Mouse (Mus musculus): Measurements from ENCODE around the gene Fmo2. TPM values are rescaled to one million over a fixed set of nuclear protein-coding genes. Genes with fewer than 3 reads are reported as not detected.
A peak's percentile ranks its signal among the peaks of the same experiment; 100 is the strongest.

Gene Fmo2
- polyA plus RNA-seq, 1 experiment from 2014 or later, result 0.21 TPM

DNA sequence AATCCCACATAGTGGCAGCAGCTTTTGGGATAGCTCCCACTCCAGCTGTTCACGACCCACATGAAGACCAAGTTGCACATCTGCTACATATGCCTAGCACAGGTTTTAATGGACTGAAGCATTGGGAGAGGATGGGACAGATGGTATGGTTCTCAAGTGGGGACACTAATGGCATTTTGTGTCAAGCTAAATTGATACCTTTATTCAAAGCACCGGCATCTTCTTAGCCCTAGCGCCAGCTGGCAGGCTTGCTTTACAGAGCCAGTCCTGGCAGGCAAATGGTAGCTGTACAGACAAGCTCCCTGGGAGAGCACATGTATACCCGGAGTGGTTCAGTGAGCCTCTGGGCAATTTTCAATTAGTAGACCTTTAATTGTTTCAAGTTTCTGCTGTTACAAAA lies 3.4 kb upstream of the Fmo2 start:
- no peak for ATAC-seq (ENCODE audit: low read depth)
- Histone ChIP-seq H3K9me3 (replicated peaks; ENCODE audit: control insufficient read depth, low read length) (no peaks in the 10 kb centered on the region), H3K4me1 (ENCODE audit: control insufficient read depth, low read depth, low read length) (no peaks in the 10 kb centered on the region), H3K36me3 (ENCODE audit: control insufficient read depth, insufficient read depth) (no peaks in the 10 kb centered on the region), H3K27me3 (ENCODE audit: control insufficient read depth, insufficient read depth, low read depth, low read length) (no peaks in the 10 kb centered on the region), H3K27ac (ENCODE audit: low read length) (no peak overlapping the region), H3K4me2 (ENCODE audit: low read depth, low read length) (no peak overlapping the region), H3K4me3 (ENCODE audit: low read depth, low read length) (no peak overlapping the region), H3K9ac (ENCODE audit: low read depth, low read length) (no peak overlapping the region)
- WGBS (ENCODE audit: insufficient replicate concordance), result 67% methylated on average over 4 of the region's 4 CpGs

DNA sequence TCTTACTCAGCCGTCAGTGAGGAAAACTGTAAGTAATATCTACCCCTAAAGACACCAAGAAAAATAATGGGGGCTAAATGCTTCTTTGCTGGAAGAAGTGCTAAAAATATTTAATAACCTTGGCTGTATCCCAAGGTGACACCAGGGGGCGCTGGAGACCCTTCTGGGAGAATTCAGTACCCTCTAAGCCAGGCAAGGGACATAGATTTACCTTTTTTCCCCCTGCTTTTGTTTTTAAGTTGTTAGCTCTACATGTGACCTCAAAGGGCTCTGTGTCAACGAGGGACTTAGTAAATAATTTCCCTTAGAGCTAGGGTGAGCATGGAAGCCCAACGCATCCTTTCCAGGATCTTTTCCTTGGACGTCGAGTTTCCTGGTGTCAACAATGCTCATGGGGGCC lies 2.6 kb downstream of the Fmo2 start:
- H3K27ac ChIP-seq (ENCODE audit: low read length), result no peak overlapping the region
- no peak overlapping the region for H3K9ac ChIP-seq (ENCODE audit: low read depth, low read length)
- 34% methylated on average over 6 of the region's 6 CpGs for WGBS (ENCODE audit: insufficient replicate concordance)
- H3K9me3 ChIP-seq (replicated peaks; ENCODE audit: control insufficient read depth, low read length), result no peaks in the 10 kb centered on the region
- no peak overlapping the region for H3K4me3 ChIP-seq (ENCODE audit: low read depth, low read length)
- no peaks in the 10 kb centered on the region for H3K36me3 ChIP-seq (ENCODE audit: control insufficient read depth, insufficient read depth)
- no peak overlapping the region for H3K4me2 ChIP-seq (ENCODE audit: low read depth, low read length)
- no peaks in the 10 kb centered on the region for H3K4me1 ChIP-seq (ENCODE audit: control insufficient read depth, low read depth, low read length)
- no peak for ATAC-seq (ENCODE audit: low read depth)
- no peaks in the 10 kb centered on the region for H3K27me3 ChIP-seq (ENCODE audit: control insufficient read depth, insufficient read depth, low read depth, low read length)

DNA sequence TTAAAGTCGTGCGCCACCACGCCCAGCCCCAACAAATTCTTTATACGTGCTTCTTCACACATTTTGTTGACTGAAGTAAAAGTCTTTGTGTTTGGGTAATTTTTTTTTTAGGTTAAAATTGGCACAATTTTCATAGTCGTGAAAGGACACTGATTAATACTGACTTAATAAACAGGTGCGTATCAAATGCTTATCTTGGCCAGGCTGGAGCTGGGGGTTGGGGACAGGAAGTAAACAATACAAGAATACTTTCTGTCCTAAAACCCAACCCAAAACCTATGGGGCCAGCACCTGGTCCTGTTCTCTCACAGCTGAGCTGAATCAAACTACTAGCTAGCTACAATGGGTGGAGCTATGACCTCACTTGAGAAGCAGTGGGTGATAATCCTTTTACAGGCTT lies 5.5 kb downstream of the Fmo2 start:
- 71% methylated on average over 6 of the region's 6 CpGs for WGBS (ENCODE audit: insufficient replicate concordance)
- Histone ChIP-seq H3K9me3 (replicated peaks; ENCODE audit: control insufficient read depth, low read length) (no peaks in the 10 kb centered on the region), H3K36me3 (ENCODE audit: control insufficient read depth, insufficient read depth) (no peaks in the 10 kb centered on the region), H3K27ac (ENCODE audit: low read length) (no peak overlapping the region), H3K4me1 (ENCODE audit: control insufficient read depth, low read depth, low read length) (no peaks in the 10 kb centered on the region), H3K4me3 (ENCODE audit: low read depth, low read length) (no peak overlapping the region), H3K4me2 (ENCODE audit: low read depth, low read length) (no peak overlapping the region), H3K9ac (ENCODE audit: low read depth, low read length) (no peak overlapping the region), H3K27me3 (ENCODE audit: control insufficient read depth, insufficient read depth, low read depth, low read length) (no peaks in the 10 kb centered on the region)
- no peak for ATAC-seq (ENCODE audit: low read depth)

DNA sequence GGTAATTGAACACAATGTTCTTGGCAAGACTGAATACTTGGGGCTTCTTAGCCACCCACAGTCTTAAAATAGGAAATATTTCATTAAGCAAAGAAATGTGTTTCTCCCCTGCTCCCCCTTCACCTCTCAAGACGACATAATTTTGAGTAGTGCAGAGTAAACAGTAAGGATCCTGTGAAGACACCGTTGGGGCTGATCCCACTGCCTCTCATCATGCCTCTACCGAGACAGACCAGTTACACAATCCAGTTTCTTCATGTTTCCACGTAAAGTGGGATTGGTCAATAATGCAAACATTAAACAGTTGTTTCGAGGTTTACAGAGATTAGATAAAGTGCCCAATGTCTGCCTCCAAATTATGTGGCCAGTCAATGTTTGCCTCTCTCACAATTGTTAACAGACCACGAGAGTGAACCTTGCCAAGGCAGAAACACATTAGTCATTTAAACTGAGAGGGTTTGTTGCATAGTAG lies 6.5 kb downstream of the Fmo2 start:
- H3K4me1 ChIP-seq (ENCODE audit: control insufficient read depth, low read depth, low read length), result no peaks in the 10 kb centered on the region
- H3K27me3 ChIP-seq (ENCODE audit: control insufficient read depth, insufficient read depth, low read depth, low read length), result no peaks in the 10 kb centered on the region
- H3K4me2 ChIP-seq (ENCODE audit: low read depth, low read length), result no peak overlapping the region
- no peak overlapping the region for H3K4me3 ChIP-seq (ENCODE audit: low read depth, low read length)
- no peaks in the 10 kb centered on the region for H3K9me3 ChIP-seq (replicated peaks; ENCODE audit: control insufficient read depth, low read length)
- no peak overlapping the region for H3K9ac ChIP-seq (ENCODE audit: low read depth, low read length)
- peak; percentile 85 for ATAC-seq (ENCODE audit: low read depth)
- WGBS (ENCODE audit: insufficient replicate concordance), result 23% methylated on average over 6 of the region's 6 CpGs
- peak overlapping the region; percentile 60 for H3K27ac ChIP-seq (ENCODE audit: low read length)
- H3K36me3 ChIP-seq (ENCODE audit: control insufficient read depth, insufficient read depth), result no peaks in the 10 kb centered on the region

DNA sequence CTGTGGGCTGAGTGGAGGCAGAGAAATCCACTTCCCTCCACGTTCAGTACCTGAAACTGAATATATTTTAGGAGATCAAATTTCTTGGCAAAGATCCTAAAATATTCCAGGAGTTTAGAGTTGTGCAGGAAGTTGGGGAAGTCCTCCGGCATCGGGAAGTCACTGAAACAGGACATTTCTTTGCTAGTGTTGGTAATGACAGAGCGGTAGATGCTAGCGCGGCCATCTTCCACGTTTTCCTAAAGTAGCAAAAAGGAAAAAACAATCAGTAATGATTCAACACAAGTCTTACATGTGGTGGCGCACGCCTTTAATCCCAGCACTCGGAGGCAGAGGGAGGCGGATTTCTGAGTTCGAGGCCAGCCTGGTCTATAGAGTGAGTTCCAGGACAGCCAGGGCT lies 9.9 kb downstream of the Fmo2 start:
- no peaks in the 10 kb centered on the region for H3K36me3 ChIP-seq (ENCODE audit: control insufficient read depth, insufficient read depth)
- no peaks in the 10 kb centered on the region for H3K27me3 ChIP-seq (ENCODE audit: control insufficient read depth, insufficient read depth, low read depth, low read length)
- no peak overlapping the region for H3K4me3 ChIP-seq (ENCODE audit: low read depth, low read length)
- H3K9me3 ChIP-seq (replicated peaks; ENCODE audit: control insufficient read depth, low read length), result no peaks in the 10 kb centered on the region
- no peak for ATAC-seq (ENCODE audit: low read depth)
- H3K4me1 ChIP-seq (ENCODE audit: control insufficient read depth, low read depth, low read length), result no peaks in the 10 kb centered on the region
- H3K9ac ChIP-seq (ENCODE audit: low read depth, low read length), result no peak overlapping the region
- no peak overlapping the region for H3K27ac ChIP-seq (ENCODE audit: low read length)
- no peak overlapping the region for H3K4me2 ChIP-seq (ENCODE audit: low read depth, low read length)
- WGBS (ENCODE audit: insufficient replicate concordance), result 77% methylated on average over 12 of the region's 12 CpGs

DNA sequence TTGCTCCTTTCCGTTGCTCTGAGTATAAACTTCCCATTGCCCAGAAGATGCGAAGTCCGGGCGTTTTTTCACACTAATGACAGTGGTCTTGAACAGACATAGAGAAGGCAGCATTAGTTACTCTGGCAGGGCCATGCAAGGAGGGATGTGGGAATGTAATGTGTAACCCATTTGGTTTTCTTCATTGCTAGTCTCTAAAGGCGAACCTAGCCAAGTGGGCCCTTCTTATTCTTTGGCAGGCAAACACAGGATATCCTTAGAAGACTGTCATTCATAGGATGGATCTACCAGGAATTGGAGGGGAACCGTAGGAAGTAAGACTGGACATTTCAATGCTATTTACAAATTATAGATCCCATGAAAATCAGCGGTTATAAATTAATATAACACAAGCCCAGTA lies 10.9 kb downstream of the Fmo2 start:
- Histone ChIP-seq H3K4me1 (ENCODE audit: control insufficient read depth, low read depth, low read length) (no peaks in the 10 kb centered on the region), H3K4me2 (ENCODE audit: low read depth, low read length) (no peak overlapping the region), H3K27me3 (ENCODE audit: control insufficient read depth, insufficient read depth, low read depth, low read length) (no peaks in the 10 kb centered on the region), H3K4me3 (ENCODE audit: low read depth, low read length) (no peak overlapping the region), H3K9me3 (replicated peaks; ENCODE audit: control insufficient read depth, low read length) (no peaks in the 10 kb centered on the region), H3K9ac (ENCODE audit: low read depth, low read length) (no peak overlapping the region), H3K36me3 (ENCODE audit: control insufficient read depth, insufficient read depth) (no peaks in the 10 kb centered on the region), H3K27ac (ENCODE audit: low read length) (no peak overlapping the region)
- WGBS (ENCODE audit: insufficient replicate concordance), result 76% methylated on average over 7 of the region's 7 CpGs
- ATAC-seq (ENCODE audit: low read depth), result no peak

DNA sequence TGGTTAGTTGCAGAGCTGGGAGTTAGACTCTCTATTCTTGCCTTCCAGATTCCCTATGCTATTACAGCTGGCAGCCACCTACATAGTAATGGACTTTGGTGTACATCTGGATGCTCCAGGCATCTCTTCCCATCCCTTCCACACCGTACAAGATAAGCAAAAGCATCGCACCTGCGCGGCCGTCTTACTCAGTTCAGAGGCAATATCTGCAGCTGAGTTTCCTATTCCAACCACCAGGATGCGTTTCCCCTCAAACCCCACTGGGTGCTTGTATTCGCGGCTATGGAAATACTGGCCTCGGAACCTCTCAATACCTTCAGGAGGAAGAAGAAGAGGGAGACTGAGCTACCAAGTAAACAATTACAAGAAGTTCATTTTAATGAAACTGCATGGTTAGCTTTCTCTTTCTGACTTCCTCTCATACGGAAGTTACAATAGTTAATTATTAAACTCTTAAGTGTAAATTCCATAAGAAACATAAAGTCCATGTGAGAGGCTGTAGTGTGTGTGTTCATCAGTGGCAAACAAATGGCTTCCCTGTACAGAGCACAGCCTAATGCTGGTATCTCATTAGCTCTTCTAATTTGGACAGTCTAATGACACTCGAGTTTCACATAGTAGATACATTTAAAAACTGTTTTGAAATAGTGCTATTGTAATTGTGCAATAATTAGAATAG lies 12.2 kb downstream of the Fmo2 start:
- no peak overlapping the region for H3K4me3 ChIP-seq (ENCODE audit: low read depth, low read length)
- H3K9ac ChIP-seq (ENCODE audit: low read depth, low read length), result no peak overlapping the region
- no peaks in the 10 kb centered on the region for H3K9me3 ChIP-seq (replicated peaks; ENCODE audit: control insufficient read depth, low read length)
- H3K4me2 ChIP-seq (ENCODE audit: low read depth, low read length), result no peak overlapping the region
- H3K36me3 ChIP-seq (ENCODE audit: control insufficient read depth, insufficient read depth), result no peaks in the 10 kb centered on the region
- no peaks in the 10 kb centered on the region for H3K4me1 ChIP-seq (ENCODE audit: control insufficient read depth, low read depth, low read length)
- 68% methylated on average over 11 of the region's 11 CpGs for WGBS (ENCODE audit: insufficient replicate concordance)
- peak; percentile 62; the same call in 1 of the 2 replicates for ATAC-seq (ENCODE audit: low read depth)
- H3K27me3 ChIP-seq (ENCODE audit: control insufficient read depth, insufficient read depth, low read depth, low read length), result no peaks in the 10 kb centered on the region
- no peak overlapping the region for H3K27ac ChIP-seq (ENCODE audit: low read length)

DNA sequence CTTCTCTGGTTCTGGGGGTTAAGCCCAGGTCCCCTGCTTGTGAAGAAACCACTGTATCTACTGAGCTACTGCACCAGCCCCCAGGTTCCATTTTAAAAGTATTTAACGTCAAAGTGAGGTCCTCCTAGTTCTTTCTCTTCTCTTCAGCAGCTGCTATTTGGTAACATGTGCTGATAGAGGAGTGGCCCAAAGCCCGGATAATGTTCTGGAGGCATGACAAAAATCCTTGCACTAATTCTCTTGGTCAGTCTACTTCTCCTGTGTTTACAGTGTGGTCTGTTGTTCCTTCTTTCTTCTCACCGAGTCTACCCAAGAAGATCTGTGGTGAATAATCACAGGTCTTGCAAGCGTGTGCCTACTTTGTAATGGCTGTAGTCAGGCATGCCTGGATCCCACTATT lies 15.8 kb downstream of the Fmo2 start:
- Histone ChIP-seq H3K4me3 (ENCODE audit: low read depth, low read length) (no peak overlapping the region), H3K9me3 (replicated peaks; ENCODE audit: control insufficient read depth, low read length) (no peaks in the 10 kb centered on the region), H3K36me3 (ENCODE audit: control insufficient read depth, insufficient read depth) (no peaks in the 10 kb centered on the region), H3K4me1 (ENCODE audit: control insufficient read depth, low read depth, low read length) (no peaks in the 10 kb centered on the region), H3K27me3 (ENCODE audit: control insufficient read depth, insufficient read depth, low read depth, low read length) (no peaks in the 10 kb centered on the region), H3K9ac (ENCODE audit: low read depth, low read length) (no peak overlapping the region), H3K4me2 (ENCODE audit: low read depth, low read length) (no peak overlapping the region), H3K27ac (ENCODE audit: low read length) (no peak overlapping the region)
- WGBS (ENCODE audit: insufficient replicate concordance), result 58% methylated on average over 4 of the region's 4 CpGs
- ATAC-seq (ENCODE audit: low read depth), result no peak

DNA sequence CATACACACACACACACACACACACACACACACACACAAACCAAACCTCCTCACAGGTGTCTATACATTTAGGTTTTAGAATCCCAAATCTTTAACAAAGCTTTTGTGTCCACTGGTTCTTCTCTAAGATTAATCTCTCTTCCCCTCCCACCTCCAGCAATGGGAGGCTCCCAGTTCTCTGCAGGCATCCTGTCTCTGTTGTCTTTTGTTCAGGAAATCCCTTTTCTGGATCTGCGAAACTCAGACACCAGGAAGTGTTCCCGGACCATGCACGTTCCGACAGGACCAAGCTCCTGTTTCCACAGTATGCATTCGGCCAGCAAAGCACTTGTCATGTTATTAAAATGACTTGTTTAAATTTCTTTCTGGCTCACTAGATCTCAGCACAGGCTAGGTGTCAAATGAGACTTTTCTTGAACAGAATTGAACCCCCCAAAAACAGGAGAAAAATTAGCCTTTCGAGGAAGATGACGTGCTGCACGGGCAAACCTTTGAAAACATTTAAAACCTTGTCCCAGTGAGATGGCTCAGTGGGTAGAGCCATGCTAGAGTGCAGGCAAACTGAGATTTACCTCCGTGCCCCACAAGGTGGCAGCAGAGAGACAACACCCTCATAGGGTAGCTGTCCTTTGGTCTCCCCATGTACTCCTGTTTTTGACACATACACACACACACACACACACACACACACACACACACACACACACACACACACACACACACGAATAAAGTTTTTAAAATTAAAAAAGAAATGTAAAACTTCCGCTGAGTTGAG lies 18.7 kb downstream of the Fmo2 start:
- WGBS (ENCODE audit: insufficient replicate concordance), result 31% methylated on average over 11 of the region's 11 CpGs
- Histone ChIP-seq H3K36me3 (ENCODE audit: control insufficient read depth, insufficient read depth) (no peaks in the 10 kb centered on the region), H3K27ac (ENCODE audit: low read length) (no peak overlapping the region), H3K27me3 (ENCODE audit: control insufficient read depth, insufficient read depth, low read depth, low read length) (no peaks in the 10 kb centered on the region), H3K9ac (ENCODE audit: low read depth, low read length) (no peak overlapping the region), H3K4me3 (ENCODE audit: low read depth, low read length) (no peak overlapping the region), H3K4me2 (ENCODE audit: low read depth, low read length) (no peak overlapping the region), H3K9me3 (replicated peaks; ENCODE audit: control insufficient read depth, low read length) (no peaks in the 10 kb centered on the region), H3K4me1 (ENCODE audit: control insufficient read depth, low read depth, low read length) (no peaks in the 10 kb centered on the region)
- ATAC-seq (ENCODE audit: low read depth), result no peak
